Mouse (Mus musculus) inflammation-experienced regulatory T-cells (primary cell): ENCODE data around the gene Vmn1r56. TPM values are rescaled to one million over a fixed set of nuclear protein-coding genes. Genes with fewer than 3 reads are reported as not detected.

Experiments used
- polyA plus RNA-seq, 2 experiments: library from polyadenylated mRNA; unstranded; fragments of 100-300 nt; shearing (Covaris generic); gene quantifications; one replicate each; pipeline ENCODE4 v1.2.1; 2017

Gene Vmn1r56
- polyA plus RNA-seq = not detected

GRCm38 (mm10) chr7:5196647-5197046 is at the start of gene Vmn1r56:
Gene Vmn1r56, minus strand, starts transcription at chr7:5196747.

GRCm38 (mm10) chr7:5218193-5218592 is 21.6 kb upstream of the Vmn1r56 start, which contains the start of gene Vmn1r57:
Gene Vmn1r57, plus strand, starts transcription at chr7:5218493.

GRCm38 (mm10) chr7:5149570-5149969 is 47.0 kb downstream of the Vmn1r56 start, which contains the start of gene Vmn1r55:
Gene Vmn1r55, minus strand, starts transcription at chr7:5149670.

Other genes with a start within 250 kb of the Vmn1r56 start
- gene Sbk2, start 232.3 kb downstream of the Vmn1r56 start, polyA plus RNA-seq = under 1 TPM in 1 of 2 experiments, not detected in 1; 0.51 TPM
- under 1 TPM in 1 of 2 experiments, not detected in 1; 0.26 TPM for gene Sbk3, start 225.6 kb downstream of the Vmn1r56 start, polyA plus RNA-seq
- 10 to 100 TPM; 20.6 to 23.4 TPM for gene Zfp579, start 200.6 kb downstream of the Vmn1r56 start, polyA plus RNA-seq
- gene Zfp524, start 182.3 kb downstream of the Vmn1r56 start, polyA plus RNA-seq = 10 to 100 TPM; 31.2 to 51.7 TPM
- gene Fiz1, start 182.1 kb downstream of the Vmn1r56 start, polyA plus RNA-seq = 10 to 100 TPM; 41.3 to 45.3 TPM
- 1 to 10 TPM; 6.1 to 8.1 TPM for gene Gm44973, start 181.3 kb downstream of the Vmn1r56 start, polyA plus RNA-seq
- 1 to 10 TPM; 7.8 to 8.4 TPM for gene Zfp865, start 176.4 kb downstream of the Vmn1r56 start, polyA plus RNA-seq
- gene Ccdc106, start 176.2 kb downstream of the Vmn1r56 start, polyA plus RNA-seq = not detected
- not detected for gene 4632433K11Rik, start 162.6 kb downstream of the Vmn1r56 start, polyA plus RNA-seq
- 1 to 10 TPM; 3.9 to 4.1 TPM for gene Zfp784, start 158.3 kb downstream of the Vmn1r56 start, polyA plus RNA-seq
- 1 to 10 TPM; 2.6 to 4.7 TPM for gene Zfp580, start 145.2 kb downstream of the Vmn1r56 start, polyA plus RNA-seq
- gene U2af2, start 134.6 kb downstream of the Vmn1r56 start, polyA plus RNA-seq = 100 to 1,000 TPM in 1 of 2 experiments, 10 to 100 TPM in 1; 92.7 to 102 TPM
- gene Epn1, start 116.5 kb downstream of the Vmn1r56 start, polyA plus RNA-seq = 10 to 100 TPM; 24.1 to 34.1 TPM
- gene Rfpl4, start 79.8 kb downstream of the Vmn1r56 start, polyA plus RNA-seq = under 1 TPM in 1 of 2 experiments, not detected in 1; 0.22 TPM
- 1 to 10 TPM in 1 of 2 experiments, not detected in 1; 2.4 TPM for gene Rasl2-9, start 70.8 kb downstream of the Vmn1r56 start, polyA plus RNA-seq
- gene Vmn1r55, start 47.1 kb downstream of the Vmn1r56 start, polyA plus RNA-seq = under 1 TPM; 0.04 to 0.17 TPM
- gene Vmn1r57, start 21.7 kb upstream of the Vmn1r56 start, polyA plus RNA-seq = under 1 TPM in 1 of 2 experiments, not detected in 1; 0.65 TPM
- gene Gm5065, start 153.8 kb upstream of the Vmn1r56 start, polyA plus RNA-seq = 1 to 10 TPM in 1 of 2 experiments, not detected in 1; 2.5 TPM
- under 1 TPM in 1 of 2 experiments, not detected in 1; 0.65 TPM for gene Nlrp2, start 154.3 kb upstream of the Vmn1r56 start, polyA plus RNA-seq
- gene Vmn1r58, start 216.6 kb upstream of the Vmn1r56 start, polyA plus RNA-seq = under 1 TPM; 0.10 to 0.34 TPM